ENCODE assay signal across 20 mouse cellular contexts in the genomic region with DNA sequence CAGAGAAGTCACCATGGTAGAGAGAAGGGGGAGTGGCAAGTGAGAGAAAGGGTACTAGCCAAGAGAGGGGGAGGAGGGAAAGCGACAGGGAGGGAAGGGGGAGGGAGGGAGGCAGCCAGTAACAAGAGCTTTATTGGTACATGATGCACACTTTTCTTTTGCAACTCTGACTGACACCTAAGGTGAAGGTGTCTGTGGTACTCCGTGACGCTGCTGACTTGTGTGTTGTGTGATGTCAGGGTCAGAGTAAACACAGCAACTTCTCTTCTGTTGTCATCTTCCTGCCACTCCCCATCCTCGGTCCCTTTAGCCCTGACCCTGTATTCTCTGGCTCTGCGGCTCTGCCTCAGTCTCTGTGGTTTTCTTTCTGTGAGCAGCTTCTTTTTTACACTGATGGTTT. TPM values are rescaled to one million over a fixed set of nuclear protein-coding genes. Genes with fewer than 3 reads are reported as not detected.
DNase-seq lines count a peak whose midpoint lies in the region; ATAC-seq and TF ChIP-seq lines count a peak whose summit lies in the region.
"Had no signal": no experiment of that assay in that cellular context is flagged by ENCODE, and none has a peak within 500 bp of the region (broad histone marks: within the 10 kb centered on the region; RNA-seq: fewer than 3 reads in every experiment).

No protein-coding gene starts in this region.

- ATAC-seq in kidney, postnatal 0 days (replicated peaks; ENCODE audit: low FRiP score, low read depth) = no peak
- peak; percentile 40 for ATAC-seq in granulocyte monocyte progenitor cell, adult 5-6 weeks (replicated peaks; ENCODE audit: poor library complexity, severe bottlenecking)
- ATAC-seq in forebrain, embryonic 15.5 days (replicated peaks) = no peak

- H3K9me3 ChIP-seq in kidney, postnatal 0 days (replicated peaks; ENCODE audit: low read length) = no peaks in the 10 kb centered on the region
- no peaks in the 10 kb centered on the region for H3K9me3 ChIP-seq in forebrain, embryonic 15.5 days
- H3K9me3 ChIP-seq: embryonic facial prominence, embryonic 15.5 days; forebrain, embryonic 10.5 days; intestine, embryonic 15.5 days; limb, embryonic 12.5 days; liver, embryonic 15.5 days had no signal

- H3K9ac ChIP-seq in kidney, postnatal 0 days (ENCODE audit: low read depth, low read length) = no peak overlapping the region
- H3K9ac ChIP-seq in forebrain, embryonic 15.5 days (replicated peaks) = no peak overlapping the region
- H3K9ac ChIP-seq: embryonic facial prominence, embryonic 15.5 days; intestine, embryonic 15.5 days; limb, embryonic 12.5 days; liver, embryonic 15.5 days had no signal

- TF ChIP-seq CTCF in kidney, postnatal 0 days (IDR thresholded peaks at IDR 0.05; ENCODE audit: low read depth) = no peak

- WGBS in kidney, postnatal 0 days = 49% methylated on average over 5 of the region's 5 CpGs
- 69% methylated on average over 5 of the region's 5 CpGs for WGBS in forebrain, embryonic 15.5 days

- H3K27me3 ChIP-seq in kidney, postnatal 0 days (ENCODE audit: insufficient read depth, low read length) = no peaks in the 10 kb centered on the region
- H3K27me3 ChIP-seq in forebrain, embryonic 15.5 days = no peaks in the 10 kb centered on the region
- H3K27me3 ChIP-seq: embryonic facial prominence, embryonic 15.5 days; intestine, embryonic 15.5 days; limb, embryonic 12.5 days; liver, embryonic 15.5 days had no signal

- H3K4me3 ChIP-seq in kidney, postnatal 0 days (replicated peaks; ENCODE audit: low read depth, low read length) = no peak overlapping the region
- H3K4me3 ChIP-seq in forebrain, embryonic 15.5 days = no peak overlapping the region
- H3K4me3 ChIP-seq: embryonic facial prominence, embryonic 15.5 days; forebrain, embryonic 10.5 days; heart, adult 2 months; intestine, embryonic 15.5 days; limb, embryonic 12.5 days; liver, embryonic 15.5 days had no signal

- DNase-seq in kidney, postnatal 0 days (ENCODE audit: low spot score) = no peak
- DNase-seq in kidney, adult 8-10 months = no peak
- DNase-seq in CD8-positive naive resting alpha-beta T cell, adult 2 months (ENCODE audit: low read depth in 2 of 2, low spot score in 2 of 2) = peak; percentile 8 to 13
- peak; percentile 64 to 80 for DNase-seq in natural killer cell, adult 2 months (ENCODE audit: low spot score in 2 of 2)
- DNase-seq in adrenal gland, postnatal 10 days = no peak
- DNase-seq: cerebellum, adult 11 months; cerebellum, postnatal 14 days; embryo, embryonic 11 days; heart, adult 2 months; heart, postnatal 36 days; kidney, postnatal 14 days; midbrain, embryonic 14.5 days; right cerebral cortex, postnatal 14 days had no signal

- peaks cover 4% of the 10 kb centered on the region; the same call in 1 of the 2 replicates for H3K36me3 ChIP-seq in kidney, postnatal 0 days (ENCODE audit: insufficient read depth, low read length)
- peaks cover 8% of the 10 kb centered on the region; the same call in 1 of the 2 replicates for H3K36me3 ChIP-seq in forebrain, embryonic 15.5 days

- peak overlapping the region; percentile 36; the same call in 1 of the 2 replicates for H3K27ac ChIP-seq in kidney, postnatal 0 days
- no peak overlapping the region for H3K27ac ChIP-seq in forebrain, embryonic 15.5 days (replicated peaks)
- H3K27ac ChIP-seq: embryonic facial prominence, embryonic 15.5 days; forebrain, embryonic 10.5 days; heart, adult 2 months; intestine, embryonic 15.5 days; limb, embryonic 12.5 days; liver, embryonic 15.5 days had no signal

- peaks cover 14% of the 10 kb centered on the region; the same call in 1 of the 2 replicates for H3K4me1 ChIP-seq in kidney, postnatal 0 days (replicated peaks; ENCODE audit: insufficient read depth, low read length)
- H3K4me1 ChIP-seq in forebrain, embryonic 15.5 days = no peaks in the 10 kb centered on the region
- H3K4me1 ChIP-seq: intestine, embryonic 15.5 days had no signal

- no peak overlapping the region for H3K4me2 ChIP-seq in kidney, postnatal 0 days (ENCODE audit: low read length)
- no peak overlapping the region for H3K4me2 ChIP-seq in forebrain, embryonic 15.5 days (replicated peaks)
- H3K4me2 ChIP-seq: embryonic facial prominence, embryonic 15.5 days; intestine, embryonic 15.5 days; limb, embryonic 12.5 days; liver, embryonic 15.5 days had no signal

RNA-seq across cellular contexts. Expression of gene Zfp36l2, which starts 38.5 kb away (rescaled TPM):
- 18.7 and 21.3 TPM in 2 replicates for polyA plus RNA-seq in kidney, postnatal 0 days (2015; fragmentation: Nextera tagmentation; extraction: Ambion mirVana)
- 199 TPM in 2 replicates for total RNA-seq in granulocyte monocyte progenitor cell, adult 5-6 weeks (2014; fragmentation: Nextera tagmentation)
- total RNA-seq in granulocyte monocyte progenitor cell, adult 5-6 weeks (2017) = 91.5 and 99.4 TPM in 2 replicates
- total RNA-seq in adrenal gland, postnatal 10 days (2021) = 100 to 1,000 TPM in 1 of 2 experiments, 10 to 100 TPM in 1; 67.0 to 122 TPM
- polyA plus RNA-seq in forebrain, embryonic 15.5 days (2015; fragmentation: Nextera tagmentation; extraction: Ambion mirVana) = 4.7 and 4.9 TPM in 2 replicates

Comparison
In these comparisons a context has a peak if more than half of its experiments do, and no peak if none do; other contexts are left out.
1. DNase-seq: peak in CD8-positive naive resting alpha-beta T cell, adult 2 months (2 of 2) and natural killer cell, adult 2 months (2 of 2); none in kidney, postnatal 0 days (single experiment), kidney, adult 8-10 months (0 of 2) and adrenal gland, postnatal 10 days (single experiment).